Mouse (Mus musculus): ENCODE results near the gene H1fx.
"Not testable (repeated sequence)": the region's sequence is repeated elsewhere in the genome, so short reads cannot be mapped to it uniquely, and the experiment has no call there.

H1fx gene

DNA sequence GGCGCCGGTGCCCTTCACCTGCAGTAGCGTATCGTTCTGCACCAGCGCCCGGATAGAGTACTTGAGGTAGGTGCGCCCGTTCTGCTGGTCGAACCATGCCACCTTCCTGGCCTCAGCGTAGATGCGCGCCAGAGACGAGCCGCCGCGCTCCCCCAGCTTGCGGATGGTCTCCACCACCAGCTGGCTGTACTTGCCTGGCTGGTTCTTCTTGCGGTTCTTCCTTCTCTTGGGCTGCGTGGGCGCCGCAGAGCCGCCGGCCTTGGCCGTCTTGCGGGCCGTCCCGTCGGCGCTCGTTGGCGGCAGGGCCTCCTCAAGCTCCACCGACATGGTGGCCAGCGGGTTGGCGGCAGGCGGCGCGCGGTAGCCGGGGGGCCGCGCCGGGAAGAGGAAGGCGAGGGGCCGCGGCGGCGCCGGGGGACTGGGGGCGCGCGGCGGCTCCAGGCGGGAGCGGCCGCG is 379 bp downstream of the H1fx start:
- in situ Hi-C loops (cut with MboI) = no loop called here

DNA sequence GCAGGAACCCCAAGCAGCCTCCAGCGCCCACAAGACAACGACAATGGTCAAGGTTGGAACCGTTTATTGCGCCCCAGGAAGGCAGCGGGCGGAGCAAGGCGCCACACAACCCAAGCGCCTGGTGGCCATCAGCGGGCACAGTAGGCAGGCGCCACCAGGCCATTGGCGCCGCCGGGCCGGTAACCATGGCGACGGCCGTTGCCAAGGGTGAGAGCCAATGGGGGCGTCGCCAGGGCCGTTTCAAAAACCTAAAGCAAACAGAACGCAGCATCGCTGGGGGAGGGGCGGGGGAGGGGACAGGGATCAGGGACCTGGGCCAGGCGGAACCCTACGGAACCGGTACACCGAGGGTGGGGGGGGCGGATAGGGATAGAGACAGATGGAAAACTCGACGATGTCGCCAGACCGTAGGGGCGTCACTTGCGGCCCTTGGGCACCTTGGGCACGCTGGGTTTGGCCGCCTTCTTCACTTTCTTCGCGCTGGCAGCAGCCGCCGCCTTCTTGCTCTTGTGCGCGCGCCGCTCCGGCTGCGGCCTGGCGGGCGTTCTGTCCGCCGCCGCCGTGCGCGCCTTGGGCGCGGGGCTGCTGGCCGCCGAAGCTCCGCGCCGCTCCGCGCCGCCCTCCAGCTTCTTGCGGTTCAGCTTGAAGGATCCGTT is 935 bp downstream of the H1fx start:
- in situ Hi-C loops (cut with MboI) = no loop called here

DNA sequence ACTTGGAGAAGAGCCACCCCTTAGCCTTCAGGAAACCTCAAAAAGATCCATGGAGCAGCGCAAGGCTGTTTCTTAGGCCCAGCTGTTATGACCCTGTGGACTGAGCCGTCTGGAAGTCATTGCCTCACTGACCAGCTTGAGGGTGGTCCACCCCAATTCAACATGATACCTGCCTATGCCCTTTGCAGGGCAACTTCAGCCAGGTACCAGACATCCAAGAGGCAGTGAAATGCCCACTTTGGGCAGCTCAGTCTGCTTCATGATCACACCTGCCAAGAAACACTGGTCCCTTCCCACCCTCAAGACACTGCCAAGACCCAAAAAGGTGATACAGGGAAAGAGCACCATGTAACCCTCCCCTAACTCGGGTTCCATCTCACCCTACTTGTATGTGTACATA is 1.7 kb downstream of the H1fx start:
- in situ Hi-C loops (cut with MboI) = no loop called here

DNA sequence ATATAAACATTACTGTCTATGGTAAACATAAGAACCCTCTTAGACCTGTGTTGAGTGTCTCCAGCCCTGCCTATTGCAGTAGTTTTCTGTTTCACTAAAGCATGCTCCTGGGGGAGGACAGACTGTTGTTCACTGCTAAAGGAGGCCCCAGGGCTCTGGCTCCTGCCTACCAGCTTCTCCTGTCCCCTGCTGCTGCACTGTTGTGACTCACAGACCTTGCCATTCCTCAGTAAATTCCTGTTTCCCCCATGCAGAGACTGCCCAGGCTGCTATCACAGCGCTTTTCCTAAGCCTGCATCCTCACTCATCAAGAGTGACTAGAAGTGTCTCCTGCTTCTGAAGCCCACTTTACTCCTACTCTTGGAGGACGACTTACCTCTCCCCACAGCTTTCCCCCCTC is 11.4 kb downstream of the H1fx start:
- in situ Hi-C loops (cut with MboI) = no loop called here

DNA sequence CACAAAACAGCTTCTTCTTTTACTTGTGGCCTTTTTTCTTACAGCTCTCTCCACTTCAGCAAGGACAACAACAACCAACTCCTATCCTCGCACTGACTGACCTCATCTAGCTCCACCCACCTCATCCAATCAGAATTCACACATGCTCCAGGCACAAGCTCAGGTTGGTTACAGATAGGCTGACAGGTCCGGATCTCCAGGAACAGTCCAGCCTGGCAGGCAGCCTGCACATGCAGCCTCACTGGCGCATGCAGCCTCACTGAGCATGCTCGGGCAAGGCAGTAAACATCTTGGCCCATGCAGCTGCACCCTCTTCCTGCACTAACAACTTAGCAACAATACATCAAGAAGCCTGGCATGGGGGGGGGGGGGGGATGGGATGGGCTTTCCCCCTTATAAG is 19.0 kb downstream of the H1fx start:
- in situ Hi-C loops (cut with MboI) = not testable (repeated sequence)

DNA sequence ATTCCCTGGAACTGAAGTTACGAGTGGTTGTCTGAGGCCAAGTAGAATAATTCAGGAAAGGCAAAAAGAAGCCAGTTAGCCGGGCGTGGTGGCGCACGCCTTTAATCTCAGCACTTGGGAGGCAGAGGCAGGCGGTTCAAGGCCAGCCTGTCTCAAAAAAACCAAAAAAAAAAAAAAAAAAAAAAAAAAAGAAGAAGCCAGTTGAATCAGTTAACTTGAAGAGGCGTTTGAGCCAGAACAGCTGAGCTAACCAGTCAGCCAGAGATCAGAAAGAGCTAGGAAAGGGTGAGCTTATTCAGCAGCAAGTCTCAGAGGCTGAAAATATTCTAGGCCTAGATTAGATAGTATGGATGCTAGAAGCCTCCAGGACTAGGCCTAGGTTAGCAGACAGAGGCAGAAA is 39.3 kb downstream of the H1fx start:
- in situ Hi-C loops (cut with MboI) = no loop called here

DNA sequence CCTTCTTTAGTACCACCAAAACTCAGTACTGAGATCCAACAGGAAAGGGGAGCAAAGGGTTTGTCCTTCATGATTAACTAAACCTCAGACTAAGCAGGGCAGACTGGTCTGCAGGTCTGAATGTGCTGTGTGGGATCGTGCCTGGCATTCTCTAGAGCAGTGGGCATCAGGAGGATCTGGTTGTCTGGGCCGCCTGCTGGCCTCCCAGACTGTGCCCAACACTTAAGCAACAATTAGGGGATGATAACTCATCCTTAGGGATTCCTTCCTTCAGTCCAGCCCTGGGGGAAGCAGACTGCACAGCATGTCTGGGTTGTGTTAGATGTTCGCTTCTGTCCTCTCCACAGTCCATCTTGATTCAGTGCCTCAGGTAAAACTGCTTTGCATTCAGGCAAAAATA is 42.5 kb downstream of the H1fx start:
- in situ Hi-C loops (cut with MboI) = no loop called here

DNA sequence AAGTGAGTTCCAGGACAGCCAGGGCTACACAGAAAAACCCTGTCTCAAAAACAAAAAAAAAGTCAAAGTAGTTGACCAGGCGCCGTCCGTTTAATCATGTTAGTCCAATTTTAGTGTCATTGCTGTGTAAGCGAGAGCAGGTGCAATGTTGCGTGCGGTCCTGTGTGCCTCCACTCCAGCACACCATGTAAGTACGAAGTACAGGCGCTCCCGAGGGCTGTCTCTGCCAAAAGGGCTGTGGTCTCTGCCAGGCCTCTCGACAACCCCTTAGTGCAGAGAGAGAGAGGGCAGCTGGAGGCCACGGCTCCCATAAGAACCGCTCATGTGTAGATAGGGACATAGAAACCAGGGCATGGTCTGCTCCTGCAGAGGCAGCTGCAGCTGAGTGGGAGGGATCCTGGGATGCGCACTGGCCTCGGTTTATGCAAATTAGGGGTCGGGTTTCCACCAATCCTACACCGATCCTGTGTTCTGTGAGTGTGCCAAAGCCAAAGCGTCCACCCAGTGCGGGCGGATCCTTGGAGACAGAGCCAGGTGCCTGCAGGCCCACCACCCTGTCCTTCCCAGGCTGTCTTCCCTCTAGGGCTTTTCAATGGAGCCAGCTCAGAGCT is 44.2 kb downstream of the H1fx start:
- in situ Hi-C loops (cut with MboI) = no loop called here

DNA sequence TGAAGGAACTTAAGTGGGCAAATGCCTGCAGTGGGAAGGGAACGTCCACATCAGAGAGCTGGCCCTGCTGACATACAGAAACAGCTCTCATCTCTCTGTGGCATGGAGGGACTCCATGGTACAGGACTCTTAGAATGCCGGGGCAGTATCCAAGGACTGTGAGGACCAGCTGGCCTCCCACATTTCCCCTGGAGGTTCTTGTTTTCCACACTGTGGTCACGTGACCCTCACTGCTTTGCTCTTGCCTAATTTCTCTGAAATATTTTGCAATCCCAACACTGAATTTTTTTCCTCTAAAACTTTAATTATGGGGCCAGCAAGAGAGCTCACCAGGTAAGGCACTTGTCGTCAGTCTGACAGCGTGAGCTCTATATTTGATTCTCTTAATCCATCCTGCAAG is 46.4 kb downstream of the H1fx start:
- in situ Hi-C loops (cut with MboI) = no loop called here
